Mouse (Mus musculus): ENCODE measurements around the gene Ssxb8.
A peak's percentile ranks its signal among the peaks of the same experiment; 100 is the strongest.
"Not testable (repeated sequence)": the region's sequence is repeated elsewhere in the genome, so short reads cannot be mapped to it uniquely, and the experiment has no call there.

The Ssxb8 gene

DNA sequence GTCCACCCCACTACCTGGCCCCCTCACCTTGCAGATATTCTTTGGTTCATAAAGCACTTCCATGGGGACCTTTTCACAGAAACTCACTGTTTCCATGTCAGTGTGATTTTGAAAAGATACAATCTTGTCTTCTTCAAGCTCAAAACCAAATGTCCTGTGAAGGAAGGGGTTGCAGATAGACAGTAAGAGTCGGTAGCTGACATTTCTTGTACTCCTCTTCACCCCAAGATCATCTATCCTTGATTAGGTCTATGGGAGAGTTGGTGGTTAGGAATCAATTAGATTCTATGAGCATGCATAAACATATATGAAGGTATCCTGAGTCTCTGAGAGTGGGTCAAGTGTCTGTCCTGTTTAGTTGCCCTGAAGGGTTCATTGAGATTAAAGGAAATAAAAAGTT is at the start of gene Ssxb8:
Gene Ssxb8 (minus strand): TSS at position 101 of the 400 bp plus-strand sequence.
- not testable (repeated sequence) for DNase-seq

DNA sequence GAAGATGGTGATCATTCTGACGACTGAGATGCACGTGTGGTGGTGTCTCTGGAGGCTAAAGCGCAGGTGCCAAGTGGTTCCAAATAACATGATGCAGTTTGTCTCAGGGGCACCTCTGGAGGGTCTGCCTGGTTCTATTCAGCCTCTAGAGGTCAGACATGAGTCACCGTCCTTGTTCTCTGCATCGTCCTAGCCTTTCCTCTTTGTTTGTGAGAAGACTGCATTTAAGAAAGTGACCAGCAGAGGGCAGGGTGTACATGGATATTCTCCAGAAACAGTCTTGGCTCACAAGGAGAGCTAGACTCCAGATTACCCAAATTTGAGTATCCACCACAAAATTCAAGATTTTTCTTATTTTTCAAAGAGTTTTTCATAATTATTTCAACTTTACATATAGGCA is 42.3 kb upstream of the Ssxb8 start:
- DNase-seq, result peak; percentile 1

DNA sequence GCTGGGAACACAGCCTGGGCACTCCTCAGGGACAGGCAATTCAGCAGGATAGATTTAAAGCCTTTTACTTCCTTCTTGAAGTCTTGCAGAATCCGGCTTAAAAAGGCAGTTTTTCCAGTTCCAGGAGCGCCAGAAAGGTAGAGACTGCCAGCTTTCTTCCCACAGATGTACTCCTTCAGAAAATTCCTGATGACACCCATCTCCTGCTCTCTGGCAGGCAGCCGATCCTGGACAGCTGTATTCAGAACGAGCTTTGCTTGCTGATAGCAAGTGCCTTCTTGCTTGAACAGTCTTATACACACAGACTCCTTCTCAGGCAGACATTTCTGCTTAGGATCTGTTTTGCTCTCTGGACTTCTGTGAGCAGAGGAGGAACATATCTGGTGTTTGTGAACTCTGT is 27.6 kb downstream of the Ssxb8 start:
- DNase-seq, result no peak
